7 mouse cellular contexts compared by ENCODE assay signal in genomic region chr9:22225581-22226388, GRCm38 (mm10). TPM values are rescaled to one million over a fixed set of nuclear protein-coding genes. Genes with fewer than 3 reads are reported as not detected.
A peak's percentile ranks its signal among the peaks of the same experiment; 100 is the strongest.
DNase-seq lines count a peak whose midpoint lies in the region; ATAC-seq and TF ChIP-seq lines count a peak whose summit lies in the region.

TSS of gene Zfp809 (plus strand) at chr9:22225714.

- H3K36me3 ChIP-seq in embryonic facial prominence, embryonic 10.5 days (replicated peaks): peaks cover 4% of the 10 kb centered on the region; the same call in 1 of the 2 replicates
- H3K36me3 ChIP-seq in intestine, postnatal 0 days (ENCODE audit: control insufficient read depth, insufficient read depth): no peaks in the 10 kb centered on the region
- H3K36me3 ChIP-seq in midbrain, embryonic 12.5 days: no peaks in the 10 kb centered on the region
- no peaks in the 10 kb centered on the region for H3K36me3 ChIP-seq in small intestine, adult 2 months (ENCODE audit: control insufficient read depth, insufficient read depth, low read length)

- DNase-seq in adrenal gland, postnatal 10 days: peak; percentile 100
- peak; percentile 95 for DNase-seq in embryonic facial prominence, embryonic 10.5 days (ENCODE audit: low spot score)
- DNase-seq in gonadal fat pad, adult 2 months (ENCODE audit: low read depth): peak; percentile 99
- peak; percentile 99 for DNase-seq in left cerebral cortex, postnatal 4 days

- intact Hi-C loops in left cerebral cortex, postnatal 4 days (cut with DNase I): no loop called here

- H3K9me3 ChIP-seq in embryonic facial prominence, embryonic 10.5 days: no peaks in the 10 kb centered on the region; the same call in 1 of the 2 replicates
- H3K9me3 ChIP-seq in intestine, postnatal 0 days (ENCODE audit: control insufficient read depth): no peaks in the 10 kb centered on the region
- no peaks in the 10 kb centered on the region for H3K9me3 ChIP-seq in midbrain, embryonic 12.5 days

- WGBS in embryonic facial prominence, embryonic 10.5 days: 2% methylated on average over 35 of the region's 35 CpGs
- under 1% methylated on average over 35 of the region's 35 CpGs for WGBS in intestine, postnatal 0 days
- WGBS in midbrain, embryonic 12.5 days: 1% methylated on average over 35 of the region's 35 CpGs
- WGBS in small intestine, adult 2 months: under 1% methylated on average over 35 of the region's 35 CpGs

- peak within 1 kb of the TSS; percentile 97 for H3K27ac ChIP-seq in embryonic facial prominence, embryonic 10.5 days (replicated peaks)
- peak within 1 kb of the TSS; percentile 93 for H3K27ac ChIP-seq in intestine, postnatal 0 days (ENCODE audit: low read depth, low read length)
- peak within 1 kb of the TSS; percentile 63 for H3K27ac ChIP-seq in midbrain, embryonic 12.5 days (replicated peaks)
- H3K27ac ChIP-seq in small intestine, adult 2 months (ENCODE audit: insufficient read depth, low read depth, low read length): peak within 1 kb of the TSS; percentile 89

- no peaks in the 10 kb centered on the region for H3K27me3 ChIP-seq in embryonic facial prominence, embryonic 10.5 days (replicated peaks; ENCODE audit: low read depth, poor library complexity, severe bottlenecking)
- no peaks in the 10 kb centered on the region for H3K27me3 ChIP-seq in intestine, postnatal 0 days (replicated peaks; ENCODE audit: control insufficient read depth, insufficient read depth, low read length)
- no peaks in the 10 kb centered on the region for H3K27me3 ChIP-seq in midbrain, embryonic 12.5 days
- H3K27me3 ChIP-seq in small intestine, adult 2 months (ENCODE audit: control insufficient read depth, insufficient read depth, low read length): no peaks in the 10 kb centered on the region

- H3K4me1 ChIP-seq in embryonic facial prominence, embryonic 10.5 days: peaks cover 5% of the 10 kb centered on the region; the same call in 1 of the 2 replicates
- H3K4me1 ChIP-seq in intestine, postnatal 0 days (replicated peaks; ENCODE audit: control insufficient read depth, insufficient read depth, low read length): no peaks in the 10 kb centered on the region
- H3K4me1 ChIP-seq in midbrain, embryonic 12.5 days: peaks cover 4% of the 10 kb centered on the region; the same call in 1 of the 2 replicates
- H3K4me1 ChIP-seq in small intestine, adult 2 months (ENCODE audit: control insufficient read depth, insufficient read depth, insufficient read length, low read length): peaks cover 2% of the 10 kb centered on the region; the same call in 1 of the 2 replicates

- peak; percentile 94 for TF ChIP-seq CTCF in intestine, postnatal 0 days (IDR thresholded peaks at IDR 0.05; ENCODE audit: low read depth)
- TF ChIP-seq CTCF in small intestine, adult 2 months (IDR thresholded peaks at IDR 0.05; ENCODE audit: extremely low read depth, insufficient read length, insufficient replicate concordance, low read depth, low read length): peak; percentile 54; the same call in 1 of the 2 replicates

- peak within 1 kb of the TSS; percentile 77 for H3K9ac ChIP-seq in intestine, postnatal 0 days (ENCODE audit: low read depth, low read length)
- peak within 1 kb of the TSS; percentile 66 for H3K9ac ChIP-seq in midbrain, embryonic 12.5 days (replicated peaks)

- peak within 1 kb of the TSS; percentile 87 for H3K4me3 ChIP-seq in embryonic facial prominence, embryonic 10.5 days
- H3K4me3 ChIP-seq in intestine, postnatal 0 days (ENCODE audit: low read depth, low read length): peak within 1 kb of the TSS; percentile 81
- H3K4me3 ChIP-seq in midbrain, embryonic 12.5 days: peak within 1 kb of the TSS; percentile 62
- peak within 1 kb of the TSS; percentile 70 for H3K4me3 ChIP-seq in small intestine, adult 2 months (ENCODE audit: low read depth, low read length)

- H3K4me2 ChIP-seq in intestine, postnatal 0 days (replicated peaks; ENCODE audit: low read depth): peak within 1 kb of the TSS; percentile 66
- peak within 1 kb of the TSS; percentile 73 for H3K4me2 ChIP-seq in midbrain, embryonic 12.5 days (replicated peaks)

- TF ChIP-seq POLR2A in small intestine, adult 2 months (IDR thresholded peaks at IDR 0.05; ENCODE audit: low read depth, low read length): peak; percentile 81

- peak; percentile 97 for ATAC-seq in intestine, postnatal 0 days
- peak; percentile 99 for ATAC-seq in midbrain, embryonic 12.5 days (ENCODE audit: low FRiP score, low read depth)

RNA-seq across cellular contexts. Expression of gene Zfp809, which starts in this region (rescaled TPM):
- 10 to 100 TPM; 30.4 to 37.4 TPM for total RNA-seq in adrenal gland, postnatal 10 days (2021)
- polyA plus RNA-seq in embryonic facial prominence, embryonic 10.5 days (2016; fragmentation: Nextera tagmentation; extraction: Ambion mirVana): 11.2 and 12.7 TPM in 2 replicates
- 21.1 TPM in 2 replicates for polyA plus RNA-seq in gonadal fat pad, adult 2 months (2012; rRNA removed)
- 12.6 and 14.4 TPM in 2 replicates for polyA plus RNA-seq in intestine, postnatal 0 days (2015; fragmentation: Nextera tagmentation; extraction: Ambion mirVana)
- 10 to 100 TPM; 12.8 to 13.7 TPM for total RNA-seq in left cerebral cortex, postnatal 4 days (2021)
- 12.2 and 12.7 TPM in 2 replicates for polyA plus RNA-seq in midbrain, embryonic 12.5 days (2016; fragmentation: Nextera tagmentation; extraction: Ambion mirVana)
- polyA plus RNA-seq in small intestine, adult 2 months (2012; rRNA removed): 4.3 and 8.9 TPM in 2 replicates

Comparison
In these comparisons a context has a peak if more than half of its experiments do, and no peak if none do; other contexts are left out.
1. Peak in every context shown above with its lines: DNase-seq, ATAC-seq, H3K4me3 ChIP-seq and H3K27ac ChIP-seq.